Mouse (Mus musculus): ENCODE measurements around the gene Slc8a1. TPM values are rescaled to one million over a fixed set of nuclear protein-coding genes. Genes with fewer than 3 reads are reported as not detected.

Gene Slc8a1
- polyA plus RNA-seq, 2 experiments = 0.42 to 0.65 TPM

GRCm38 (mm10) chr17:81480351-81481161, 257.6 kb downstream of the Slc8a1 start:
- H3K9ac ChIP-seq (replicated peaks) = no peak overlapping the region
- WGBS (ENCODE audit: insufficient replicate concordance) = 69% methylated on average over 21 of the region's 21 CpGs
- peaks cover 0 to 3% of the 10 kb centered on the region in 2 experiments; a peak in 1 of 4 replicates for H3K4me1 ChIP-seq (replicated peaks; ENCODE audit: control insufficient read depth in 2 of 2, insufficient read depth in 2 of 2, low read length in 1 of 2)
- H3K4me3 ChIP-seq (ENCODE audit: insufficient read depth in 1 of 2, low read depth in 2 of 2, low read length in 2 of 2) = no peak overlapping the region
- ATAC-seq (ENCODE audit: insufficient read depth) (no peak), DNase-seq (ENCODE audit: low read depth in 3 of 3, low spot score in 3 of 3) (no peak)
- no peak overlapping the region for H3K27ac ChIP-seq
- TF ChIP-seq EP300 (IDR thresholded peaks at IDR 0.05; ENCODE audit: low read depth) (no peak), CTCF (IDR thresholded peaks at IDR 0.05; ENCODE audit: low read depth) (no peak)
- no peaks in the 10 kb centered on the region for H3K9me3 ChIP-seq (ENCODE audit: control insufficient read depth, low read length)
- H3K36me3 ChIP-seq (replicated peaks; ENCODE audit: control insufficient read depth, insufficient read depth, low read depth) = no peaks in the 10 kb centered on the region
- no peaks in the 10 kb centered on the region for H3K27me3 ChIP-seq (ENCODE audit: control insufficient read depth, insufficient read depth, low read length)
- H3K4me2 ChIP-seq (ENCODE audit: low read depth) = no peak overlapping the region

- whole genome bisulfite sequencing (ENCODE audit: insufficient replicate concordance) = 40% methylated on average over 4 of the region's 4 CpGs
- no peak overlapping the region for H3K27ac ChIP-seq
- ATAC-seq (ENCODE audit: insufficient read depth) (no peak), DNase-seq (ENCODE audit: low read depth in 3 of 3, low spot score in 3 of 3) (no peak)
- no peak overlapping the region for H3K4me3 ChIP-seq (ENCODE audit: insufficient read depth in 1 of 2, low read depth in 2 of 2, low read length in 2 of 2)
- H3K27me3 ChIP-seq (ENCODE audit: control insufficient read depth, insufficient read depth, low read length) = no peaks in the 10 kb centered on the region
- TF ChIP-seq EP300 (IDR thresholded peaks at IDR 0.05; ENCODE audit: low read depth) (no peak), CTCF (IDR thresholded peaks at IDR 0.05; ENCODE audit: low read depth) (no peak)
- H3K4me1 ChIP-seq (replicated peaks; ENCODE audit: control insufficient read depth in 2 of 2, insufficient read depth in 2 of 2, low read length in 1 of 2) = peaks cover 0 to 3% of the 10 kb centered on the region in 2 experiments; a peak in 1 of 4 replicates
- H3K9ac ChIP-seq (replicated peaks) = no peak overlapping the region
- no peaks in the 10 kb centered on the region for H3K36me3 ChIP-seq (replicated peaks; ENCODE audit: control insufficient read depth, insufficient read depth, low read depth)
- no peaks in the 10 kb centered on the region for H3K9me3 ChIP-seq (ENCODE audit: control insufficient read depth, low read length)
- no peak overlapping the region for H3K4me2 ChIP-seq (ENCODE audit: low read depth)
Measured at GRCm38 (mm10) chr17:81479807-81480206, 258.4 kb downstream of the Slc8a1 start.

- Histone ChIP-seq H3K4me1 (replicated peaks; ENCODE audit: control insufficient read depth in 2 of 2, insufficient read depth in 2 of 2, low read length in 1 of 2) (peaks cover 0 to 3% of the 10 kb centered on the region in 2 experiments; a peak in 1 of 4 replicates), H3K27me3 (ENCODE audit: control insufficient read depth, insufficient read depth, low read length) (no peaks in the 10 kb centered on the region), H3K27ac (no peak overlapping the region), H3K4me3 (ENCODE audit: insufficient read depth in 1 of 2, low read depth in 2 of 2, low read length in 2 of 2) (no peak overlapping the region), H3K4me2 (ENCODE audit: low read depth) (no peak overlapping the region), H3K36me3 (replicated peaks; ENCODE audit: control insufficient read depth, insufficient read depth, low read depth) (no peaks in the 10 kb centered on the region), H3K9me3 (ENCODE audit: control insufficient read depth, low read length) (no peaks in the 10 kb centered on the region), H3K9ac (replicated peaks) (no peak overlapping the region)
- 29% methylated on average over 1 of the region's 1 CpGs for WGBS (ENCODE audit: insufficient replicate concordance)
- DNase-seq (ENCODE audit: low read depth in 3 of 3, low spot score in 3 of 3) (no peak), ATAC-seq (ENCODE audit: insufficient read depth) (no peak)
- no peak for TF ChIP-seq EP300 (IDR thresholded peaks at IDR 0.05; ENCODE audit: low read depth)
- no peak for TF ChIP-seq CTCF (IDR thresholded peaks at IDR 0.05; ENCODE audit: low read depth)
Measured at GRCm38 (mm10) chr17:81477420-81477819, 260.8 kb downstream of the Slc8a1 start.

DNA sequence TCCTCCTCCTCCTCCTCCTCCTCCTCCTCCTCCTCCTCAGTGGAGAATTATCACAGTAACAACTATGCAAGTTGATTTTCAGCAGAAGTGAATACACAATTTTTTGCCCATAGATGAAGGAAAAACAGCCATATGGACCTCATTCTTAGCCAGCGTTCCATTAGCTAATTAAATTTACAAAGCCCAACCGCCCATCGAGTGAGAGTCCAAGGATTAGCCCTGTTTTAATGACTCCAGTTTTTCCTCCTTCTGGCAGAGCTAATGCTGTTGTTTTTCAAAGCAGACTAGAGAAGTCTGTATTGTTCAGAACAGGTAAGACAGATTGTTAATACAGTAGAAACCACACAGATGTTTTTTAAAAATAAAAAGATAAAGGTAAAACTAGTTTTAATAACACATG, 264.8 kb downstream of the Slc8a1 start:
- Histone ChIP-seq H3K4me1 (replicated peaks; ENCODE audit: control insufficient read depth in 2 of 2, insufficient read depth in 2 of 2, low read length in 1 of 2) (no peaks in the 10 kb centered on the region), H3K4me2 (ENCODE audit: low read depth) (no peak overlapping the region), H3K27ac (no peak overlapping the region), H3K27me3 (ENCODE audit: control insufficient read depth, insufficient read depth, low read length) (no peaks in the 10 kb centered on the region), H3K4me3 (ENCODE audit: insufficient read depth in 1 of 2, low read depth in 2 of 2, low read length in 2 of 2) (no peak overlapping the region), H3K9ac (replicated peaks) (no peak overlapping the region), H3K36me3 (replicated peaks; ENCODE audit: control insufficient read depth, insufficient read depth, low read depth) (no peaks in the 10 kb centered on the region), H3K9me3 (ENCODE audit: control insufficient read depth, low read length) (no peaks in the 10 kb centered on the region)
- no peak for ATAC-seq (ENCODE audit: insufficient read depth)
- WGBS (ENCODE audit: insufficient replicate concordance) = 65% methylated on average over 3 of the region's 3 CpGs
- no peak for DNase-seq (ENCODE audit: low read depth in 3 of 3, low spot score in 3 of 3)
- no peak for TF ChIP-seq EP300 (IDR thresholded peaks at IDR 0.05; ENCODE audit: low read depth)
- no peak for TF ChIP-seq CTCF (IDR thresholded peaks at IDR 0.05; ENCODE audit: low read depth)

GRCm38 (mm10) chr17:81468941-81469340, 269.2 kb downstream of the Slc8a1 start:
- DNase-seq (ENCODE audit: low read depth in 3 of 3, low spot score in 3 of 3) (no peak), ATAC-seq (ENCODE audit: insufficient read depth) (no peak)
- Histone ChIP-seq H3K27me3 (ENCODE audit: control insufficient read depth, insufficient read depth, low read length) (no peaks in the 10 kb centered on the region), H3K4me1 (replicated peaks; ENCODE audit: control insufficient read depth in 2 of 2, insufficient read depth in 2 of 2, low read length in 1 of 2) (no peaks in the 10 kb centered on the region), H3K27ac (no peak overlapping the region), H3K36me3 (replicated peaks; ENCODE audit: control insufficient read depth, insufficient read depth, low read depth) (no peaks in the 10 kb centered on the region), H3K9ac (replicated peaks) (no peak overlapping the region), H3K4me2 (ENCODE audit: low read depth) (no peak overlapping the region), H3K4me3 (ENCODE audit: insufficient read depth in 1 of 2, low read depth in 2 of 2, low read length in 2 of 2) (no peak overlapping the region), H3K9me3 (ENCODE audit: control insufficient read depth, low read length) (no peaks in the 10 kb centered on the region)
- TF ChIP-seq EP300 (IDR thresholded peaks at IDR 0.05; ENCODE audit: low read depth) (no peak), CTCF (IDR thresholded peaks at IDR 0.05; ENCODE audit: low read depth) (no peak)
- WGBS (ENCODE audit: insufficient replicate concordance) = 59% methylated on average over 5 of the region's 5 CpGs
